In the genomic region with DNA sequence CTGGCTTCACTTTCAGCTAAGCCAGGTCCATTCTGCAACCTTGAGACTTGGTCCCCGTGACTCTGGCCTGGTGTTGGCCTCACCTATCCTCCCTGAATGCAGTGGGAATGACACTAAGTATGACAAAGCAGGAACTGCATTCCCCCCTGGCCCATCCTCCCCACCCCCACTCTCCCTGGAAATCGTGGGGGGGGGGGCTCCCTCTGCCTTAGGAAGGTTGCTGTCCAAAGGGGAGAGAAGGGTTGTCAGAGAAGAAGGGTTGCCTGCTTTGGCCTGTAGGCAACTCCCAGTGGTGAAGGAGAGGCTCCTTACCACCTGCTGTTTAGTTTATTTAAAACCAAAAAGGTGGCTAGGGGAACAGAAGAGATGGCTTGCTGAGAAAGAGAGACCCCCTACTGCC, we compare ENCODE assay signal across 21 mouse cellular contexts. TPM values are rescaled to one million over a fixed set of nuclear protein-coding genes. Genes with fewer than 3 reads are reported as not detected.
DNase-seq lines count a peak whose midpoint lies in the region; ATAC-seq and TF ChIP-seq lines count a peak whose summit lies in the region.
"Had no signal": no experiment of that assay in that cellular context is flagged by ENCODE, and none has a peak within 500 bp of the region (broad histone marks: within the 10 kb centered on the region; RNA-seq: fewer than 3 reads in every experiment).

No protein-coding gene starts in this region.

- 27% methylated on average over 2 of the region's 2 CpGs for WGBS in heart, embryonic 13.5 days
- WGBS in liver, embryonic 11.5 days, result 33% methylated on average over 2 of the region's 2 CpGs

- peak overlapping the region; percentile 22; the same call in 1 of the 2 replicates for H3K4me3 ChIP-seq in heart, embryonic 13.5 days
- H3K4me3 ChIP-seq in E14TG2a.4 (replicated peaks; ENCODE audit: low read length), result peak overlapping the region; percentile 45
- peak overlapping the region; percentile 26 for H3K4me3 ChIP-seq in liver, embryonic 11.5 days (ENCODE audit: low read depth, low read length)
- H3K4me3 ChIP-seq: forebrain, embryonic 15.5 days; limb, embryonic 13.5 days; neural tube, embryonic 12.5 days had no signal

- no peaks in the 10 kb centered on the region for H3K36me3 ChIP-seq in heart, embryonic 13.5 days
- H3K36me3 ChIP-seq in E14TG2a.4 (ENCODE audit: insufficient read depth, low read length), result no peaks in the 10 kb centered on the region
- H3K36me3 ChIP-seq in liver, embryonic 11.5 days (ENCODE audit: control insufficient read depth, insufficient read depth, low read length), result no peaks in the 10 kb centered on the region
- H3K36me3 ChIP-seq: forebrain, embryonic 15.5 days; limb, embryonic 13.5 days; neural tube, embryonic 12.5 days had no signal

- DNase-seq in heart, postnatal 36 days, result no peak
- DNase-seq in ES-CJ7 (ENCODE audit: low read depth, low spot score), result peak; percentile 57
- DNase-seq in liver, embryonic 11.5 days (ENCODE audit: low spot score), result no peak
- DNase-seq in right cerebral cortex, postnatal 36 days (ENCODE audit: low spot score in 2 of 2), result no peak
- DNase-seq: adrenal gland, adult 8-10 months; cerebellum, adult 11-12 months; heart, postnatal 10 days; kidney, adult 2 months; kidney, postnatal 14 days; right cerebral cortex, postnatal 4 days; thymus, postnatal 36 days had no signal

- peak overlapping the region; percentile 73 for H3K4me2 ChIP-seq in heart, embryonic 13.5 days
- H3K4me2 ChIP-seq in liver, embryonic 11.5 days, result peak overlapping the region; percentile 51
- H3K4me2 ChIP-seq: forebrain, embryonic 15.5 days; limb, embryonic 13.5 days; neural tube, embryonic 12.5 days had no signal

- intact Hi-C loops in heart, postnatal 36 days (cut with DNase I), result no loop called here

- H3K9ac ChIP-seq in heart, embryonic 13.5 days, result peak overlapping the region; percentile 59; the same call in 1 of the 2 replicates
- peak overlapping the region; percentile 62 for H3K9ac ChIP-seq in liver, embryonic 11.5 days (ENCODE audit: low read depth, low read length)
- H3K9ac ChIP-seq: forebrain, embryonic 15.5 days; limb, embryonic 13.5 days; neural tube, embryonic 12.5 days had no signal

- ATAC-seq in heart, embryonic 13.5 days (ENCODE audit: extremely low read depth, insufficient number of reproducible peaks, low FRiP score, low TSS enrichment), result no peak
- ATAC-seq in liver, embryonic 11.5 days (replicated peaks; ENCODE audit: low FRiP score), result no peak
- ATAC-seq in frontal cortex, adult (ENCODE audit: low TSS enrichment), result no peak
- ATAC-seq: forebrain, embryonic 15.5 days; lung, postnatal 0 days had no signal

- peaks cover 25% of the 10 kb centered on the region for H3K4me1 ChIP-seq in heart, embryonic 13.5 days
- peaks cover 69% of the 10 kb centered on the region for H3K4me1 ChIP-seq in E14TG2a.4 (replicated peaks; ENCODE audit: low read depth, low read length)
- peaks cover 38% of the 10 kb centered on the region for H3K4me1 ChIP-seq in liver, embryonic 11.5 days (replicated peaks; ENCODE audit: control insufficient read depth, insufficient read depth, low read length)

- H3K9me3 ChIP-seq in heart, embryonic 13.5 days, result peaks cover 2% of the 10 kb centered on the region; the same call in 1 of the 2 replicates
- peaks cover 1% of the 10 kb centered on the region; the same call in 1 of the 2 replicates for H3K9me3 ChIP-seq in E14TG2a.4 (ENCODE audit: low read length)
- no peaks in the 10 kb centered on the region for H3K9me3 ChIP-seq in liver, embryonic 11.5 days (ENCODE audit: control insufficient read depth, low read length)
- H3K9me3 ChIP-seq: forebrain, embryonic 15.5 days; limb, embryonic 13.5 days; neural tube, embryonic 12.5 days had no signal

- peak overlapping the region; percentile 75 for H3K27ac ChIP-seq in heart, embryonic 13.5 days (replicated peaks)
- peak overlapping the region; percentile 99 for H3K27ac ChIP-seq in liver, embryonic 11.5 days (ENCODE audit: low read depth, low read length)
- H3K27ac ChIP-seq: forebrain, embryonic 15.5 days; limb, embryonic 13.5 days; neural tube, embryonic 12.5 days had no signal

- peaks cover 19% of the 10 kb centered on the region for H3K27me3 ChIP-seq in heart, embryonic 13.5 days (replicated peaks)
- H3K27me3 ChIP-seq in E14TG2a.4 (ENCODE audit: insufficient read depth, low read length), result peaks cover 20% of the 10 kb centered on the region
- H3K27me3 ChIP-seq in liver, embryonic 11.5 days (replicated peaks; ENCODE audit: control insufficient read depth, insufficient read depth, low read length), result peaks cover 24% of the 10 kb centered on the region
- H3K27me3 ChIP-seq: forebrain, embryonic 15.5 days; neural tube, embryonic 12.5 days had no signal

- no peak for TF ChIP-seq CTCF in E14TG2a.4 (conservative IDR thresholded peaks at IDR 0.05; ENCODE audit: low read length)

RNA-seq across cellular contexts. Expression of a gene that starts 7.6 kb away (rescaled TPM):
- 47.2 and 59.5 TPM in 2 replicates for polyA plus RNA-seq in heart, embryonic 13.5 days (2015; fragmentation: Nextera tagmentation; extraction: Ambion mirVana)
- total RNA-seq in heart, postnatal 36 days (2021), result 1 to 10 TPM; 2.1 to 7.8 TPM
- 191 and 229 TPM in 2 replicates for polyA plus RNA-seq in liver, embryonic 11.5 days (2014; fragmentation: Nextera tagmentation; extraction: Ambion mirVana)

RNA-seq across cellular contexts. Expression of a gene that starts 19.6 kb away (rescaled TPM):
- polyA plus RNA-seq in heart, embryonic 13.5 days (2015; fragmentation: Nextera tagmentation; extraction: Ambion mirVana), result 1.1 and 1.7 TPM in 2 replicates
- under 1 TPM in 1 of 2 experiments, not detected in 1; 0.19 TPM for total RNA-seq in heart, postnatal 36 days (2021)
- polyA plus RNA-seq in liver, embryonic 11.5 days (2014; fragmentation: Nextera tagmentation; extraction: Ambion mirVana), result 1.8 and 2.6 TPM in 2 replicates
- total RNA-seq: gastrocnemius, adult 18-20 months; granulocyte monocyte progenitor cell, adult 5-6 weeks; megakaryocyte, adult 5-6 weeks had no signal

RNA-seq across cellular contexts. Expression of a gene that starts 34.1 kb away (rescaled TPM):
- polyA plus RNA-seq in heart, embryonic 13.5 days (2015; fragmentation: Nextera tagmentation; extraction: Ambion mirVana), result 287 and 294 TPM in 2 replicates
- total RNA-seq in heart, postnatal 36 days (2021), result 100 to 1,000 TPM; 174 to 183 TPM
- 282 and 283 TPM in 2 replicates for polyA plus RNA-seq in liver, embryonic 11.5 days (2014; fragmentation: Nextera tagmentation; extraction: Ambion mirVana)

RNA-seq across cellular contexts. Expression of a gene that starts 54.1 kb away (rescaled TPM):
- 51.1 and 53.1 TPM in 2 replicates for polyA plus RNA-seq in heart, embryonic 13.5 days (2015; fragmentation: Nextera tagmentation; extraction: Ambion mirVana)
- total RNA-seq in heart, postnatal 36 days (2021), result 10 to 100 TPM; 57.2 to 60.4 TPM
- polyA plus RNA-seq in liver, embryonic 11.5 days (2014; fragmentation: Nextera tagmentation; extraction: Ambion mirVana), result 104 and 108 TPM in 2 replicates

RNA-seq across cellular contexts. Expression of a gene that starts 56.5 kb away (rescaled TPM):
- 220 and 224 TPM in 2 replicates for polyA plus RNA-seq in heart, embryonic 13.5 days (2015; fragmentation: Nextera tagmentation; extraction: Ambion mirVana)
- 100 to 1,000 TPM; 113 to 122 TPM for total RNA-seq in heart, postnatal 36 days (2021)
- 68.1 and 69.5 TPM in 2 replicates for polyA plus RNA-seq in liver, embryonic 11.5 days (2014; fragmentation: Nextera tagmentation; extraction: Ambion mirVana)
